Mouse (Mus musculus) hindbrain, embryonic 16.5 days (tissue): ENCODE results near the gene Prm3. TPM values are rescaled to one million over a fixed set of nuclear protein-coding genes. Genes with fewer than 3 reads are reported as not detected.

Experiments
- ATAC-seq: fragments of 200-750 bp; cut with Nextera tagmentation; 2 replicates; pipeline ENCODE4 v1.8.0; 2017; ENCODE audit warnings: moderate TSS enrichment, moderate library complexity
- H3K27ac ChIP-seq: fragments of 300-500 bp; sonication (generic); 2 replicates; pipeline ENCODE4 v1.5.1; 2014; ENCODE audit warnings: low read depth, mild to moderate bottlenecking, control low read depth, low read length, moderate library complexity
- H3K27me3 ChIP-seq: fragments of 300-500 bp; sonication (generic); replicated peaks from 2 replicates; pipeline ENCODE4 v1.6.1; 2014; ENCODE audit warnings: low read length; ENCODE audit not compliant: control insufficient read depth, insufficient read depth
- H3K36me3 ChIP-seq: fragments of 300-500 bp; sonication (generic); 2 replicates; pipeline ENCODE4 v1.6.1; 2014; ENCODE audit warnings: mild to moderate bottlenecking, low read length, moderate library complexity, mixed read lengths; ENCODE audit not compliant: control insufficient read depth, insufficient read depth
- H3K4me1 ChIP-seq: fragments of 300-500 bp; sonication (generic); 2 replicates; pipeline ENCODE4 v1.6.1; 2014; ENCODE audit warnings: low read depth, low read length; ENCODE audit not compliant: control insufficient read depth, insufficient read depth
- H3K4me2 ChIP-seq: fragments of 300-500 bp; sonication (generic); 2 replicates; pipeline ENCODE4 v1.6.1; 2014; ENCODE audit warnings: mild to moderate bottlenecking, low read length, control low read depth, moderate library complexity
- H3K4me3 ChIP-seq: fragments of 300-500 bp; sonication (generic); 2 replicates; pipeline ENCODE4 v1.5.1; 2014; ENCODE audit warnings: mild to moderate bottlenecking, low read length, control low read depth, moderate library complexity
- H3K9ac ChIP-seq: fragments of 300-500 bp; sonication (generic); 2 replicates; pipeline ENCODE4 v1.6.1; 2014; ENCODE audit warnings: low read depth, mild to moderate bottlenecking, control low read depth, low read length, moderate library complexity
- H3K9me3 ChIP-seq: fragments of 300-500 bp; sonication (generic); 2 replicates; pipeline ENCODE4 v1.6.1; 2014; ENCODE audit warnings: mild to moderate bottlenecking, low read length, moderate library complexity; ENCODE audit not compliant: control insufficient read depth
- WGBS: fragments of 180-500 bp; shearing (Covaris S2); extraction: QIAGEN DNeasy Blood & Tissue Kit; methylation state at CpG from one replicate; pipeline ENCODE4 v1.1.7; 2014; 5-methylcytosine and 5-hydroxymethylcytosine counted together
- polyA plus RNA-seq: library from polyadenylated mRNA; unstranded; fragments of >200 nt; fragmentation: Nextera tagmentation; extraction: Ambion mirVana; gene quantifications from 2 replicates; pipeline ENCODE4 v1.2.1, GENCODE M21; 2015

The Prm3 gene
- polyA plus RNA-seq, 1 experiment from 2014 or later = not detected

DNA sequence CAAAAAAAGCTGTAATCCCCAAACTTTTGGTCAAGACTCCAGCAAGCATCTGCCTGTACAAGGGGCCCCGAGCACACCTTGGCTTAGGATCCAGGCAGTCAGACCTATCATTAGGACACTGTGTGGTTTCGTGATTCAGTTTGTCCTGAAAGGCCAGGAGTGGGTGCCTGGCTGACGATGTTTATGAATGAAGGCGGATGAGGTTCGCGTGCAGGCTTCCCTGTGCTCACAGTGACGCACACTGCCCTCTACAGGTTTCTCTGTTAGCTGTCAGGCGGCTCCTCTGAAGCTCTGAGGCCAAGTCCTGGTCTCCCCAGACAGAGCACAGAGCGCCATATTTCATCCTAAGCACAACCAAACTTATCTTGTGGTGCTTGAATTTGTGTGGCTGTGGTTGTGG, 4.4 kb downstream of the Prm3 start:
- peaks cover 12% of the 10 kb centered on the region for H3K4me1 ChIP-seq
- peak overlapping the region; percentile 79 for H3K4me3 ChIP-seq
- WGBS = 1% methylated on average over 9 of the region's 9 CpGs
- peak overlapping the region; percentile 86 for H3K9ac ChIP-seq
- ATAC-seq = peak; percentile 40
- peak overlapping the region; percentile 96 for H3K27ac ChIP-seq
- no peaks in the 10 kb centered on the region for H3K27me3 ChIP-seq
- no peaks in the 10 kb centered on the region for H3K36me3 ChIP-seq
- peak overlapping the region; percentile 99 for H3K4me2 ChIP-seq
- no peaks in the 10 kb centered on the region for H3K9me3 ChIP-seq

DNA sequence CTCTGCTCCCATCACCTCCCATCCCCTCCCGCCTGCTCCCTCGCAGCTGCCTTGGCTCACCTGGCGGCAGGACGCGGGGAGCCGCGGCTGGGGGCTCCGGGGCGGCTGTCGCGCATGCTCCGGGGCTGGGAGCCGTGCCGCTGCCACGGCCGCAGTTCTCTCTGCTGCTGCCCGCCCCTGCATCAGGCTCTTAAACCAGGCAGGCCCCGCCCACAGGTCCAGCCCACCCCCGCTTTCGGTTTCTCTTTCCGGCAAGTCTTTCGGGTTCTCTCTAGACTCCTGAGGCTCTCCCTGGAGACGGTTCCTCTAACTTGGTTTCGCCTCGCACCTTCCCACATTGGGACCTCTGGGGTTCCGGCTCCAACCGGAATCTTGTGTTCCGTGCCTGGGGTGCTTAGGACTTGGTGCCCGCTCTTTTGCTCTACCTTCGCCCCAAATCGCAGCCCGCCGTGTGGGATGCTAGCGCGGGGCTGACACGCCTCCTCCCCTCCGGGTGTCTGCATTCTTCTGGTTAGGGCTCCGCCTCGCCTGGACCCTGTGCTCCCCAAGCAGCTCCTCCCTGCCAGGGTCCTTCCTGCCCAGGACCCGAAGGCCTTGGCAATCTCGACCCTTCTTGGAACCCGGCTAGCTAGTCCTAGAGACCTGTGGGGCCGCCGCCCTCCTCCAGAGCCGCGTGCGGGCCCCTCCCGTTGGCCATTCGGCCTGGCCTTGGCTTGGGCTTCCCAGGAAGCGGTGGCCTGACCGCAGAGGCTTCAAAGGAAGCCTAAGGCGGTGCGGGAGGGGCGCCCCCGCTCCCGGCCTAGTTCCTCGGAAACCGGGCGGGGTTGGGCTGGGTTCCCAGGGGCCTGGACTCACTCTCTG, 5.1 kb downstream of the Prm3 start, which contains the start of gene Socs1:
TSS of gene Socs1 (minus strand) at position 166 of the 861 bp plus-strand sequence.
- peak within 1 kb of the TSS; percentile 96 for H3K27ac ChIP-seq
- under 1% methylated on average over 55 of the region's 59 CpGs for WGBS
- peak within 1 kb of the TSS; percentile 86 for H3K9ac ChIP-seq
- H3K36me3 ChIP-seq = no peaks in the 10 kb centered on the region
- H3K4me1 ChIP-seq = peaks cover 12% of the 10 kb centered on the region
- no peaks in the 10 kb centered on the region for H3K9me3 ChIP-seq
- peak within 1 kb of the TSS; percentile 79 for H3K4me3 ChIP-seq
- no peaks in the 10 kb centered on the region for H3K27me3 ChIP-seq
- peak within 1 kb of the TSS; percentile 99 for H3K4me2 ChIP-seq
- ATAC-seq = peak; percentile 92

DNA sequence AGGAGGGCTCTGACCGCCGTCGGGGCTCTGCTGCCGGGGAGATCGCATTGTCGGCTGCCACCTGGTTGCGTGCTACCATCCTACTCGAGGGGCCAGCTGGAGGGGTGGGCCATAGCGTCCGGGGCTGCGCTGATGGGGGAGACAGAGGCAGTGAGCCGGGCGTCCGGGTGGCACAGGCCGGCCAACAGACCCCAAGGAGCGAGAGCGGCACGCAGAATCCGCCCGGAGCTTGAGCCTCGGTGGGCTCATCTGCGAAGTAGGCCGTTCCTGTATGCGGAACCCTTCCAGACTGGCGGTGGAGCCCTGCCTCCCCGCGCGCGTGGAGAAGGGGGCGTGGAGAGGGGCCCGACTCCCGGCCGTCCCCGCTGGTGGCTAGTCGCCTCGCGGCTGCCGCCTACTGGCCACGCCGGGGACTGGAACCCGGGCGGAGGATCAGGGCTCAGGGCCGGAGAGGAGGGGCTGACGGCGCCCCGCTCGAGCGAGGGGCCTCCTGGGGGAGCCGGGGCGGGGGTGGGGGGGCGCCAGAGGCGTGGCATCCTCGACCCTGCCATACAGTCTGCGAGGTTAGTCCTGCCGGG, 5.8 kb downstream of the Prm3 start:
- peak overlapping the region; percentile 79 for H3K4me3 ChIP-seq
- H3K4me2 ChIP-seq = peak overlapping the region; percentile 99
- H3K9ac ChIP-seq = peak overlapping the region; percentile 86
- 0% methylated on average over 34 of the region's 55 CpGs for WGBS
- ATAC-seq = peak; percentile 91
- H3K36me3 ChIP-seq = no peaks in the 10 kb centered on the region
- H3K27me3 ChIP-seq = no peaks in the 10 kb centered on the region
- peak overlapping the region; percentile 96 for H3K27ac ChIP-seq
- H3K4me1 ChIP-seq = peaks cover 12% of the 10 kb centered on the region
- H3K9me3 ChIP-seq = no peaks in the 10 kb centered on the region

DNA sequence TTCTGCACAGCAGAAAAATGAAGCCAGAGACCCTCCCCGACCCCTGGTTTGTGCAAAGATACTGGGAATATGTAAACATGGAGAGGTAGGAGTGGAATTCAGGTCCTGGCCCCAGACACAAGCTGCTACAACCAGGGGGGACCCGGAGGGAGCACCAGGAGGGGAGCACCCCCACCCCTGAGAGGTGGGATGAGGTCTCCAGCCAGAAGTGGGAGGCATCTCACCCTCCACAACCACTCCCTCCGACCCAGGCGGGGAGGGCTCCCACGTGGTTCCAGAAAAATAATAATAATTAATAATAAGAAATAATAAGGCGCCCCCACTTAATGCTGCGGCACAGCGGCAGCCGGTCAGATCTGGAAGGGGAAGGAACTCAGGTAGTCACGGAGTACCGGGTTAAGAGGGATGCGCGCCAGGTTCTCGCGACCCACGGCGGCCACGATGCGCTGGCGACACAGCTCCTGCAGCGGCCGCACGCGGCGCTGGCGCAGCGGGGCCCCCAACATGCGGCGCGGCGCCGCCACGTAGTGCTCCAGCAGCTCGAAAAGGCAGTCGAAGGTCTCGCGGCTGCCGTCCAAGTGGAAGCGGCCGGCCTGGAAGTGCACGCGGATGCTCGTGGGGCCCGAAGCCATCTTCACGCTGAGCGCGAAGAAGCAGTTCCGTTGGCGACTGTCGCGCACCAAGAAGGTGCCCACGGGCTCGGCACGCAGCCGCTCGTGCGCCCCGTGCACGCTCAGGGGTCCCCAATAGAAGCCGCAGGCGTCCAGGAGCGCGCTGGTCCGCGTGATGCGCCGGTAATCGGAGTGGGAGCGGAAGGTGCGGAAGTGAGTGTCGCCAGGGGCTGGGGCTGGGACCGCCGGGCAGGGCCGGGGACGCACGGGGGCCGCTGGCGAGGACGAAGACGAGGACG, 6.6 kb downstream of the Prm3 start:
- Histone ChIP-seq H3K4me2 (peak overlapping the region; percentile 99), H3K36me3 (no peaks in the 10 kb centered on the region), H3K27ac (peak overlapping the region; percentile 96), H3K9me3 (no peaks in the 10 kb centered on the region), H3K9ac (peak overlapping the region; percentile 86), H3K4me1 (peaks cover 12% of the 10 kb centered on the region), H3K27me3 (no peaks in the 10 kb centered on the region), H3K4me3 (peak overlapping the region; percentile 79)
- no peak for ATAC-seq
- 2% methylated on average over 81 of the region's 81 CpGs for WGBS

DNA sequence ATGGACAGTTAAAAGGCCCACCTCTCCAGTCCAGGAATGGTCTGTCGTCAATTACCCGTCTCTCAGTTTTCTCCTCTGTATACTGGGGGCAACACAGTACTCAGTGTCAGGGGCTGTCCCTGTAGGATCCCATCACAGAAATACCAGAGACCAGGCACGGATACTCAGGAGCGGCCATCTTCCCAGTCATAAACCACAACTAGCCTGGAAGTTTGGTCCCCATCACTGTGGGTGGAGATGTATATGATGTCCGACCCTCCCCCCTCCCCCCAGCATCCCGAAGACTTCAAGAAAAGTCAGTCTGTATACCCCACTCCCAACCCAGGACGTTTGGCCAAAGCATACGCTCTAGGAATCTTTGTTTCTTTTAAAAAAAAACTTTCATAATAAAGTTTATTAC, 7.3 kb downstream of the Prm3 start:
- Histone ChIP-seq H3K27me3 (no peaks in the 10 kb centered on the region), H3K4me2 (peak overlapping the region; percentile 99), H3K36me3 (no peaks in the 10 kb centered on the region), H3K9ac (no peak overlapping the region), H3K27ac (no peak overlapping the region), H3K4me1 (peaks cover 12% of the 10 kb centered on the region), H3K9me3 (no peaks in the 10 kb centered on the region), H3K4me3 (peak overlapping the region; percentile 79; the same call in 1 of the 2 replicates)
- 76% methylated on average over 8 of the region's 8 CpGs for WGBS
- ATAC-seq = no peak

DNA sequence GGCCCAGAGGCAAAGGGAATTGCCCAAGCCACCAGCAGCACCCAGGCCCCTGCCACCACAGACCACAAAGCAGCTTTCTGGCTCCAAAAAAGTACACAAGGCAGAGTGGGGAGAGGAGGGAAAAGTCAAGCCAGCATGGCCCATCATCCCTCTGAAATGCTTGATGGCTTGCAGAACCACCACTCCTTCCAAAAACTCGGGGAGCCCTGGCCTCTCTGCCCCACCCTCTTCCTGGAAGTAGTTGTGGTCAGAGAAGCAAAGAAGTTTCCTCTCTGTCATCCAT, 7.6 kb downstream of the Prm3 start:
- Histone ChIP-seq H3K9me3 (no peaks in the 10 kb centered on the region), H3K27me3 (no peaks in the 10 kb centered on the region), H3K9ac (peak overlapping the region; percentile 25; the same call in 1 of the 2 replicates), H3K4me3 (no peak overlapping the region), H3K36me3 (no peaks in the 10 kb centered on the region), H3K4me1 (peaks cover 12% of the 10 kb centered on the region), H3K27ac (no peak overlapping the region), H3K4me2 (peak overlapping the region; percentile 99)
- no peak for ATAC-seq
- 55% methylated on average over 1 of the region's 1 CpGs for WGBS

DNA sequence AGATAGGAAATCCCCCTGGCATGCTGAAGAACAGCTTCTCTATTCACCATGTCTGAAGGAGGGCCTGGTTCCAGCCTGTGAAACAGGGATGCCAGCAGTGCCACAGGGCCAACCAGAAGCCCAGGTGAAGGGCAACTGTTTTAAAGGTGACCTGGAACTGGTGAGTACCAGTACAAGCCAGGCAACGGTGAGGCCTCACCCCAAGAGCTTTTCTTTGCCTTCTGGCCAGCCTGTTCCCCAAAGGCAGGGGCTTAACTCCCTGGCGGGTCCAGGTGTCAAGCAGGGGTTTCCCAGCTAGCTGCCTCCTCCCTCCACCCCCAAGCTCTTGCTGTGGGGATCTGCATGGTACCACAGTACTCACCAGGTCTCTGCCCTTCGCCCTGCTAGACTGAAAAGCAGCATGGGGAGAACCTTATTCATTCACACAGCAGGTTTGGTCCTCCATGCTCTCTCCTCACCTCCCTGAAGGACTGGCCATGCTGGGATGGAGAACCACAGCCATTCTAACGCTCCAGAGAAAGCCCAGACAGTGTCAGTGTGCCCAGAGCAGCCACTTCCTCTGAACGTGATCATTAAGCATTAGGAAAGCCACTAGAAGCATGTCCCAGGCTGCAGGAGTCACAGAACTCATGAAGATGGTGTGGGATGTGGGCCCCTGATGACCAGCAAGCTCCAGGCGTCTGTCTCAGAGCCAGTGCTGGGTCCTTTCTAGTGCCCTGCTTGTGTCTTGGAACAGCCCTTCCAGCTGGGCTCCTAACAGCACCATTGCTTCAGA, 8.2 kb downstream of the Prm3 start:
- Histone ChIP-seq H3K4me2 (peak overlapping the region; percentile 99), H3K4me1 (peaks cover 12% of the 10 kb centered on the region), H3K9me3 (no peaks in the 10 kb centered on the region), H3K4me3 (no peak overlapping the region; the same call in 1 of the 2 replicates), H3K36me3 (no peaks in the 10 kb centered on the region), H3K9ac (peak overlapping the region; percentile 25; the same call in 1 of the 2 replicates), H3K27me3 (no peaks in the 10 kb centered on the region), H3K27ac (no peak overlapping the region)
- ATAC-seq = no peak
- 47% methylated on average over 6 of the region's 6 CpGs for WGBS

DNA sequence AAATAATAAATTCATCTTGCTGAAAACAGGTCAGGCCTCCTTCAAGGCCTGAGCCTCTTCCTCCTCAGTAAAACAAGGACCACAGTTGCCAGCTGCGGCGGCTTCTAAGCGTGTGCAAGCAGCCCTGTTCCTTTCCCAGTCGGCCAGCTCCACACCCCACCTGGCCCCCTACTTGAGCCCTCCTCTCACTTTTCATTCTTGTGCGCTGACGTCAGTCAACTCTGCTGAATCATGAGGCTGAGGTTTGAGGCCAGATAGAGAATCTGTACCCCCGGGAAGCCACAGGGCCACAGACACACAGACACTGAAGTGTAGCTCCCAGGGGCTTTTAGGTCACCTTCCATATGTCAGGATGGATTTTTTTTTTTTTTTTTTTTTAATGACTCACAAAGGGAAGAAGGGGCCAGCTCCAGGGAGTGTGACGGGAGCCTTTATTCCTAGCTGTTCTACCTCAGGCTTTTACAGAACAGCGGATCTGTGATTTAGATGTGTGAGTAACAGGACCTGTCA, 8.8 kb downstream of the Prm3 start:
- no peaks in the 10 kb centered on the region for H3K9me3 ChIP-seq
- H3K27me3 ChIP-seq = no peaks in the 10 kb centered on the region
- ATAC-seq = no peak
- no peak overlapping the region; the same call in 1 of the 2 replicates for H3K4me2 ChIP-seq
- H3K36me3 ChIP-seq = no peaks in the 10 kb centered on the region
- H3K4me3 ChIP-seq = no peak overlapping the region
- H3K4me1 ChIP-seq = peaks cover 12% of the 10 kb centered on the region
- WGBS = 45% methylated on average over 9 of the region's 9 CpGs
- no peak overlapping the region for H3K27ac ChIP-seq
- no peak overlapping the region for H3K9ac ChIP-seq
